Mouse (Mus musculus): ENCODE data around the gene Ptger4.

Ptger4 gene

GRCm38 (mm10) chr15:5243959-5244905 is at the start of gene Ptger4:
TSS of gene Ptger4 (minus strand) at chr15:5244187.
- DNase-seq (ENCODE audit: low spot score) = peak; percentile 95

- peak; percentile 8 for DNase-seq (ENCODE audit: low spot score)
Measured at GRCm38 (mm10) chr15:5288412-5288811, 44.4 kb upstream of the Ptger4 start.

GRCm38 (mm10) chr15:5287072-5287471 is 43.1 kb upstream of the Ptger4 start:
- DNase-seq (ENCODE audit: low spot score) = no peak

GRCm38 (mm10) chr15:5281316-5281715 is 37.3 kb upstream of the Ptger4 start:
- DNase-seq (ENCODE audit: low spot score) = no peak

- no peak for DNase-seq (ENCODE audit: low spot score)
Measured at GRCm38 (mm10) chr15:5279831-5280230, 35.8 kb upstream of the Ptger4 start.

- no peak for DNase-seq (ENCODE audit: low spot score)
Measured at GRCm38 (mm10) chr15:5278525-5278924, 34.5 kb upstream of the Ptger4 start.

- no peak for DNase-seq (ENCODE audit: low spot score)
Measured at GRCm38 (mm10) chr15:5273981-5274380, 30.0 kb upstream of the Ptger4 start.

GRCm38 (mm10) chr15:5266095-5266494 is 22.1 kb upstream of the Ptger4 start:
- DNase-seq (ENCODE audit: low spot score) = no peak

GRCm38 (mm10) chr15:5262874-5263504 is 19.0 kb upstream of the Ptger4 start:
- DNase-seq (ENCODE audit: low spot score) = no peak

- DNase-seq (ENCODE audit: low spot score) = no peak
Measured at GRCm38 (mm10) chr15:5262095-5262667, 18.2 kb upstream of the Ptger4 start.

- DNase-seq (ENCODE audit: low spot score) = no peak
Measured at GRCm38 (mm10) chr15:5261004-5261403, 17.0 kb upstream of the Ptger4 start.

- DNase-seq (ENCODE audit: low spot score) = no peak
Measured at GRCm38 (mm10) chr15:5260183-5260582, 16.2 kb upstream of the Ptger4 start.

- no peak for DNase-seq (ENCODE audit: low spot score)
Measured at GRCm38 (mm10) chr15:5250182-5250581, 6.2 kb upstream of the Ptger4 start.

GRCm38 (mm10) chr15:5243036-5243958 is 690 bp downstream of the Ptger4 start:
- no peak for DNase-seq (ENCODE audit: low spot score)

- DNase-seq (ENCODE audit: low spot score) = no peak
Measured at GRCm38 (mm10) chr15:5242241-5243035, 1.5 kb downstream of the Ptger4 start.

- peak; percentile 53 for DNase-seq (ENCODE audit: low spot score)
Measured at GRCm38 (mm10) chr15:5241304-5242201, 2.4 kb downstream of the Ptger4 start.

- DNase-seq (ENCODE audit: low spot score) = no peak
Measured at GRCm38 (mm10) chr15:5240360-5240759, 3.6 kb downstream of the Ptger4 start.

- DNase-seq (ENCODE audit: low spot score) = no peak
Measured at GRCm38 (mm10) chr15:5239901-5240300, 4.1 kb downstream of the Ptger4 start.

GRCm38 (mm10) chr15:5239361-5239760 is 4.6 kb downstream of the Ptger4 start:
- DNase-seq (ENCODE audit: low spot score) = no peak

- DNase-seq (ENCODE audit: low spot score) = no peak
Measured at GRCm38 (mm10) chr15:5238553-5238952, 5.4 kb downstream of the Ptger4 start.
